Mouse (Mus musculus): ENCODE measurements around the gene Sh3pxd2b. TPM values are rescaled to one million over a fixed set of nuclear protein-coding genes. Genes with fewer than 3 reads are reported as not detected.
A peak's percentile ranks its signal among the peaks of the same experiment; 100 is the strongest.

Sh3pxd2b gene
- polyA plus RNA-seq, 1 experiment from 2014 or later, result 13.3 TPM

- WGBS, result 4% methylated on average over 19 of the region's 19 CpGs
- H3K9ac ChIP-seq (ENCODE audit: low read length), result peak overlapping the region; percentile 94
- H3K27me3 ChIP-seq (ENCODE audit: control insufficient read depth, insufficient read depth, low read length), result no peaks in the 10 kb centered on the region
- peak overlapping the region; percentile 94 for H3K4me2 ChIP-seq (ENCODE audit: low read length)
- H3K36me3 ChIP-seq (ENCODE audit: control insufficient read depth, insufficient read depth, low read length), result no peaks in the 10 kb centered on the region
- no peaks in the 10 kb centered on the region for H3K9me3 ChIP-seq (ENCODE audit: control insufficient read depth, low read length)
- H3K27ac ChIP-seq (replicated peaks in 1 of 2; ENCODE audit: control insufficient read depth in 1 of 2, insufficient read depth in 1 of 2, low read depth in 2 of 2, low read length in 2 of 2), result peak overlapping the region; percentile 34 to 97
- peak overlapping the region; percentile 94 to 95 for H3K4me3 ChIP-seq (ENCODE audit: control insufficient read depth in 1 of 2, insufficient read depth in 1 of 2, low read depth in 1 of 2, low read length in 2 of 2)
- ATAC-seq (ENCODE audit: insufficient number of reproducible peaks, insufficient read depth, low FRiP score, low read depth), result peak; percentile 32; the same call in 1 of the 2 replicates
- peaks cover 2 to 10% of the 10 kb centered on the region in 2 experiments; a peak in 3 of 4 replicates for H3K4me1 ChIP-seq (ENCODE audit: control insufficient read depth in 2 of 2, insufficient read depth in 2 of 2, low read length in 2 of 2)
These were observed 106.7 kb downstream of the Sh3pxd2b start for GRCm38 (mm10) chr11:32454231-32454799.

GRCm38 (mm10) chr11:32454800-32455506, 107.3 kb downstream of the Sh3pxd2b start, which contains the start of gene Ubtd2:
TSS of gene Ubtd2 (plus strand) at chr11:32455370.
- Histone ChIP-seq H3K4me3 (ENCODE audit: control insufficient read depth in 1 of 2, insufficient read depth in 1 of 2, low read depth in 1 of 2, low read length in 2 of 2) (peak within 1 kb of the TSS; percentile 94 to 95), H3K4me1 (ENCODE audit: control insufficient read depth in 2 of 2, insufficient read depth in 2 of 2, low read length in 2 of 2) (peaks cover 2 to 10% of the 10 kb centered on the region in 2 experiments; a peak in 3 of 4 replicates), H3K27me3 (ENCODE audit: control insufficient read depth, insufficient read depth, low read length) (no peaks in the 10 kb centered on the region), H3K27ac (replicated peaks in 1 of 2; ENCODE audit: control insufficient read depth in 1 of 2, insufficient read depth in 1 of 2, low read depth in 2 of 2, low read length in 2 of 2) (peak within 1 kb of the TSS; percentile 91 to 97), H3K36me3 (ENCODE audit: control insufficient read depth, insufficient read depth, low read length) (no peaks in the 10 kb centered on the region), H3K4me2 (ENCODE audit: low read length) (peak within 1 kb of the TSS; percentile 94), H3K9ac (ENCODE audit: low read length) (peak within 1 kb of the TSS; percentile 94), H3K9me3 (ENCODE audit: control insufficient read depth, low read length) (no peaks in the 10 kb centered on the region)
- peak; percentile 95 for ATAC-seq (ENCODE audit: insufficient number of reproducible peaks, insufficient read depth, low FRiP score, low read depth)
- under 1% methylated on average over 81 of the region's 86 CpGs for WGBS

GRCm38 (mm10) chr11:32455507-32456141, 108.0 kb downstream of the Sh3pxd2b start:
- H3K4me3 ChIP-seq (ENCODE audit: control insufficient read depth in 1 of 2, insufficient read depth in 1 of 2, low read depth in 1 of 2, low read length in 2 of 2), result peak overlapping the region; percentile 94 to 95
- peak overlapping the region; percentile 91 to 97 for H3K27ac ChIP-seq (replicated peaks in 1 of 2; ENCODE audit: control insufficient read depth in 1 of 2, insufficient read depth in 1 of 2, low read depth in 2 of 2, low read length in 2 of 2)
- ATAC-seq (ENCODE audit: insufficient number of reproducible peaks, insufficient read depth, low FRiP score, low read depth), result peak; percentile 29; the same call in 1 of the 2 replicates
- no peaks in the 10 kb centered on the region for H3K9me3 ChIP-seq (ENCODE audit: control insufficient read depth, low read length)
- peaks cover 0 to 10% of the 10 kb centered on the region in 2 experiments; a peak in 3 of 4 replicates for H3K4me1 ChIP-seq (ENCODE audit: control insufficient read depth in 2 of 2, insufficient read depth in 2 of 2, low read length in 2 of 2)
- under 1% methylated on average over 50 of the region's 58 CpGs for WGBS
- peak overlapping the region; percentile 94 for H3K4me2 ChIP-seq (ENCODE audit: low read length)
- peak overlapping the region; percentile 94 for H3K9ac ChIP-seq (ENCODE audit: low read length)
- no peaks in the 10 kb centered on the region for H3K27me3 ChIP-seq (ENCODE audit: control insufficient read depth, insufficient read depth, low read length)
- H3K36me3 ChIP-seq (ENCODE audit: control insufficient read depth, insufficient read depth, low read length), result no peaks in the 10 kb centered on the region

GRCm38 (mm10) chr11:32456356-32456755, 108.7 kb downstream of the Sh3pxd2b start:
- Histone ChIP-seq H3K27me3 (ENCODE audit: control insufficient read depth, insufficient read depth, low read length) (no peaks in the 10 kb centered on the region), H3K4me3 (ENCODE audit: control insufficient read depth in 1 of 2, insufficient read depth in 1 of 2, low read depth in 1 of 2, low read length in 2 of 2) (peak overlapping the region; percentile 94 to 95; a peak in 3 of 4 replicates), H3K9ac (ENCODE audit: low read length) (peak overlapping the region; percentile 94), H3K27ac (replicated peaks in 1 of 2; ENCODE audit: control insufficient read depth in 1 of 2, insufficient read depth in 1 of 2, low read depth in 2 of 2, low read length in 2 of 2) (peak overlapping the region in 1 of 2 experiments; percentile 97; a peak in 1 of 4 replicates), H3K4me1 (ENCODE audit: control insufficient read depth in 2 of 2, insufficient read depth in 2 of 2, low read length in 2 of 2) (peaks cover 0 to 10% of the 10 kb centered on the region in 2 experiments; a peak in 3 of 4 replicates), H3K4me2 (ENCODE audit: low read length) (peak overlapping the region; percentile 94), H3K36me3 (ENCODE audit: control insufficient read depth, insufficient read depth, low read length) (no peaks in the 10 kb centered on the region), H3K9me3 (ENCODE audit: control insufficient read depth, low read length) (no peaks in the 10 kb centered on the region)
- no peak for ATAC-seq (ENCODE audit: insufficient number of reproducible peaks, insufficient read depth, low FRiP score, low read depth)
- 9% methylated on average over 6 of the region's 6 CpGs for WGBS

- H3K27ac ChIP-seq (replicated peaks in 1 of 2; ENCODE audit: control insufficient read depth in 1 of 2, insufficient read depth in 1 of 2, low read depth in 2 of 2, low read length in 2 of 2), result no peak overlapping the region
- H3K4me3 ChIP-seq (ENCODE audit: control insufficient read depth in 1 of 2, insufficient read depth in 1 of 2, low read depth in 1 of 2, low read length in 2 of 2), result no peak overlapping the region
- 58% methylated on average over 2 of the region's 2 CpGs for WGBS
- H3K4me1 ChIP-seq (ENCODE audit: control insufficient read depth in 2 of 2, insufficient read depth in 2 of 2, low read length in 2 of 2), result peaks cover 0 to 13% of the 10 kb centered on the region in 2 experiments; a peak in 2 of 4 replicates
- ATAC-seq (ENCODE audit: insufficient number of reproducible peaks, insufficient read depth, low FRiP score, low read depth), result no peak
- no peaks in the 10 kb centered on the region for H3K9me3 ChIP-seq (ENCODE audit: control insufficient read depth, low read length)
- H3K9ac ChIP-seq (ENCODE audit: low read length), result no peak overlapping the region
- H3K4me2 ChIP-seq (ENCODE audit: low read length), result no peak overlapping the region
- H3K36me3 ChIP-seq (ENCODE audit: control insufficient read depth, insufficient read depth, low read length), result no peaks in the 10 kb centered on the region
- H3K27me3 ChIP-seq (ENCODE audit: control insufficient read depth, insufficient read depth, low read length), result no peaks in the 10 kb centered on the region
These were observed 116.7 kb downstream of the Sh3pxd2b start for GRCm38 (mm10) chr11:32464282-32464681.

- H3K36me3 ChIP-seq (ENCODE audit: control insufficient read depth, insufficient read depth, low read length), result no peaks in the 10 kb centered on the region
- H3K9ac ChIP-seq (ENCODE audit: low read length), result no peak overlapping the region
- WGBS, result 67% methylated on average over 2 of the region's 2 CpGs
- H3K27me3 ChIP-seq (ENCODE audit: control insufficient read depth, insufficient read depth, low read length), result no peaks in the 10 kb centered on the region
- peaks cover 0 to 3% of the 10 kb centered on the region in 2 experiments; a peak in 1 of 4 replicates for H3K4me1 ChIP-seq (ENCODE audit: control insufficient read depth in 2 of 2, insufficient read depth in 2 of 2, low read length in 2 of 2)
- H3K4me3 ChIP-seq (ENCODE audit: control insufficient read depth in 1 of 2, insufficient read depth in 1 of 2, low read depth in 1 of 2, low read length in 2 of 2), result no peak overlapping the region
- H3K4me2 ChIP-seq (ENCODE audit: low read length), result no peak overlapping the region
- no peak overlapping the region for H3K27ac ChIP-seq (replicated peaks in 1 of 2; ENCODE audit: control insufficient read depth in 1 of 2, insufficient read depth in 1 of 2, low read depth in 2 of 2, low read length in 2 of 2)
- ATAC-seq (ENCODE audit: insufficient number of reproducible peaks, insufficient read depth, low FRiP score, low read depth), result no peak
- H3K9me3 ChIP-seq (ENCODE audit: control insufficient read depth, low read length), result no peaks in the 10 kb centered on the region
These were observed 124.3 kb downstream of the Sh3pxd2b start for GRCm38 (mm10) chr11:32471925-32472324.

GRCm38 (mm10) chr11:32474725-32475124, 127.1 kb downstream of the Sh3pxd2b start:
- Histone ChIP-seq H3K4me3 (ENCODE audit: control insufficient read depth in 1 of 2, insufficient read depth in 1 of 2, low read depth in 1 of 2, low read length in 2 of 2) (no peak overlapping the region), H3K36me3 (ENCODE audit: control insufficient read depth, insufficient read depth, low read length) (no peaks in the 10 kb centered on the region), H3K9me3 (ENCODE audit: control insufficient read depth, low read length) (no peaks in the 10 kb centered on the region), H3K4me2 (ENCODE audit: low read length) (no peak overlapping the region), H3K27ac (replicated peaks in 1 of 2; ENCODE audit: control insufficient read depth in 1 of 2, insufficient read depth in 1 of 2, low read depth in 2 of 2, low read length in 2 of 2) (no peak overlapping the region), H3K27me3 (ENCODE audit: control insufficient read depth, insufficient read depth, low read length) (no peaks in the 10 kb centered on the region), H3K9ac (ENCODE audit: low read length) (no peak overlapping the region), H3K4me1 (ENCODE audit: control insufficient read depth in 2 of 2, insufficient read depth in 2 of 2, low read length in 2 of 2) (peaks cover 0 to 3% of the 10 kb centered on the region in 2 experiments; a peak in 1 of 4 replicates)
- 82% methylated on average over 3 of the region's 3 CpGs for WGBS
- no peak for ATAC-seq (ENCODE audit: insufficient number of reproducible peaks, insufficient read depth, low FRiP score, low read depth)

Data from heart, embryonic 14.5 days (tissue).